Mouse (Mus musculus) layer of hippocampus, adult 8-10 months (tissue): ENCODE data around the gene Gm14214. TPM values are rescaled to one million over a fixed set of nuclear protein-coding genes. Genes with fewer than 3 reads are reported as not detected.

Experiments
- DNase-seq, 2 experiments: peaks; one replicate each; pipeline ENCODE4 v3.0.0; 2022; ENCODE audit warnings: low spot score in 2 of 2
- total RNA-seq, 4 experiments: library from RNA; stranded (reverse); gene quantifications; 2 replicates each; pipeline ENCODE4 v1.2.4; 2022

Gm14214 gene
- total RNA-seq, 4 experiments from 2014 or later, result not detected

DNA sequence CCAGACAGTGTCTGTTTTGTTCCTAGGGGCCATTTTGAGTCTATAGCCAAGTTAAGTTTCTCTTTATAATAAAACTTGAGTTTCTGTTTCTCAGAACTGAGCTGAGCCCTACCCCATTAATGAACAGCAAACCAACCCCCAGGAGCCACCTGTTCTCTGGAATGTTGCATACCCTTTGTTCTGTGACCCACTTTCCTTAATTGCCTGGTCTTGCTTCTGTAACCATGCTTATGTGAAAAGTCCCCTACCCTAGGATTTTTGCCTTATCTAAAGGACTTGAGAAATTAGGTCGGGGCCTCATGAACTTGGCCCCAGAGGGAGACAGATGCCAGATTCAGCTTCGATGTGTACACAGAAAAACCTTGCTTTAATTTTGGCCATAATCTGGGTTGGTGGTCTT lies 37.9 kb downstream of the Gm14214 start:
- DNase-seq, result no peak

DNA sequence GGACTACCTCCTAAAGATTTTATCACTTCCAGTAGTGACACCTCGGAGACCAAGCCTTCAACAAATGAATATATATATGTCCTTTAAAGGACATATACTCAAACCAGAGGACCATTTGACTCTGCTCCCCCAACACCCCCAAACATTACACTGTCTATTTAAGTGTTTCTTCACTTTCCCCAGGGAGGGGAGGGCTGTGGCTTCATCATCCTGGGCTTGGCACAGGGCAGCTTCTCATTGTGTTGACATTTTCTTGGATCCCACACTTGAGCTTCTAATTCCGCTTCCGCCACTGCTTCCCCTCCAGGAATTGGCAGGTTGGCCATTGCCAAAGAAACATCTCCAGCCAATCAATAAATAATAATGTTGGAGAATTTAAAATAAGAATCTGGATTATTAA lies 39.0 kb downstream of the Gm14214 start:
- no peak for DNase-seq

DNA sequence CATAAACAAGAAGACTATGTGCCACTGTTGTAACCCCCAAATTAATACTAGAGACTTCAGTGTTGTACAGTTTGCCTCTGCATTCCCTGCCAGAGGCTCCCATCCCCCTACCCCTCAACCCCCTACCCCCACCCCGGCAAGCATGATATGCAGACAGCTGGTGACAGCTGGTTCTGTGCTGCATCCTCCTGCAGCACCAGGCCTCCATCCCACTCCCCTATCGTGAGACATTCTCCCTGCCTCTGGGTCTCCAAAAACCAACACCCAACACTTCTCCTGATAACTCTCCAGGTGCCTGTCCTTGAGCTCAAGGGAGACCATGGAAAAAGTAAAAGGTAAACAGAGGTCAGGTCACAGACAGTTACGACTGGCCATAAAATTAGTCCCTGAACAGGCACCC lies 40.1 kb downstream of the Gm14214 start:
- DNase-seq, result no peak

DNA sequence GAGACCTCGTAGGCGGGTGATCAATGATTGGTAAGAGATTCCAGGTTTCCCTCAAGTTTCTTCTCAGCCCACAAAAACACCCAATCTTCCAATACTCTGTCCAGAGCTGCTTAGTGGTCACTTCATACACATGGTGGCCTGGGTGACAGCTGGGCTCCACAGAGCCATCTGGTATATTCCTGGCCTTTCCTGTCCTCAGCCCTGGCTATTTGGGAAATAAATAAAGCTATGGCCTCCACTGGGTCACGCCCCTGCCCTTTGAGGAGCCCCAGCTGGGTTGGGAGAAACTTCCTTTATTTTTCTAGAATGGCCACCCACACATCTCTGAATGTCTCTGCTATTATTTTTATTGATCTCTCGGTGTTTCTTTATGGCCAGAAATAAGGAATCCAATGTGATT lies 46.4 kb downstream of the Gm14214 start:
- DNase-seq, result no peak

DNA sequence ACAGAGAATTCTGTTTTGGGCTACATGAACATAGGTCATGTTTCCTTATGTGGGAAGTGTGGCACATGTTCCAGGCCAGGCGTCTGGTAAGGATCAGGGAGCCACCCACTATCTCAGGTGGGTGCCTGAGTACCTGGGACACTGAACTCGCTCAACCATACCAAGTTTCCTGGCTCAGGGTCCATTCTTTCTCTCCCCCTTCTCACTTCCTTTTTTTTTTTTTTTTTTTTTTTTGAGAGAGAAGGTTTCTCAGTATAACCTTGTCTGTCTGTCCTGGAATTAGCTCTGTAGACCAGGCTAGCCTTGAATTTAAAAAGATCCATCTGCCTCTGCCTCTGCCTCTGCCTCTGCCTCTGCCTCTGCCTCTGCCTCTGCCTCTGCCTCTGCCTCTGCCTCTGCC lies 49.5 kb downstream of the Gm14214 start:
- DNase-seq, result no peak

Other genes with a start within 250 kb of the Gm14214 start
- 1 to 10 TPM in 2 of 4 experiments, under 1 TPM in 2; 0.64 to 2.0 (median 0.87) TPM for gene 1700003F12Rik, start 222.9 kb downstream of the Gm14214 start, total RNA-seq
- under 1 TPM in 1 of 4 experiments, not detected in 3; 0.40 TPM for gene Actl10, start 218.3 kb downstream of the Gm14214 start, total RNA-seq
- 10 to 100 TPM; 29.2 to 33.2 (median 30.4) TPM for gene Necab3, start 211.1 kb downstream of the Gm14214 start, total RNA-seq
- 1 to 10 TPM; 3.5 to 5.1 (median 4.5) TPM for gene E2f1, start 200.1 kb downstream of the Gm14214 start, total RNA-seq
- gene Pxmp4, start 166.3 kb downstream of the Gm14214 start, total RNA-seq, result 10 to 100 TPM; 11.3 to 12.6 (median 11.7) TPM
- 10 to 100 TPM in 1 of 4 experiments, 1 to 10 TPM in 3; 8.6 to 10.8 (median 9.3) TPM for gene Zfp341, start 156.7 kb downstream of the Gm14214 start, total RNA-seq
- gene 4930519P11Rik, start 156.6 kb downstream of the Gm14214 start, total RNA-seq, result not detected
- gene Chmp4b, start 118.3 kb downstream of the Gm14214 start, total RNA-seq, result 100 to 1,000 TPM; 206 to 234 (median 209) TPM
- gene Raly, start 21.1 kb upstream of the Gm14214 start, total RNA-seq, result 10 to 100 TPM; 63.5 to 70.0 (median 64.6) TPM
- gene a, start 21.4 kb upstream of the Gm14214 start, total RNA-seq, result not detected
- 10 to 100 TPM; 52.0 to 55.8 (median 52.8) TPM for gene Eif2s2, start 122.9 kb upstream of the Gm14214 start, total RNA-seq
- gene Gm14226, start 248.2 kb upstream of the Gm14214 start, total RNA-seq, result under 1 TPM; 0.14 to 0.37 (median 0.28) TPM